Mouse (Mus musculus) thymus, postnatal 25 days (tissue): ENCODE data around the gene Lin37.

Source experiments
- DNase-seq: peaks from one replicate; pipeline ENCODE4 v3.0.0; 2022

Gene Lin37

GRCm38 (mm10) chr7:30552102-30553020 lies 7.3 kb downstream of the Lin37 start, which contains the start of the genes Hspb6 and Proser3:
Hspb6 (plus strand) TSS chr7:30552178.
Proser3 (minus strand) TSS chr7:30552299.
- DNase-seq, result peak; percentile 96

DNA sequence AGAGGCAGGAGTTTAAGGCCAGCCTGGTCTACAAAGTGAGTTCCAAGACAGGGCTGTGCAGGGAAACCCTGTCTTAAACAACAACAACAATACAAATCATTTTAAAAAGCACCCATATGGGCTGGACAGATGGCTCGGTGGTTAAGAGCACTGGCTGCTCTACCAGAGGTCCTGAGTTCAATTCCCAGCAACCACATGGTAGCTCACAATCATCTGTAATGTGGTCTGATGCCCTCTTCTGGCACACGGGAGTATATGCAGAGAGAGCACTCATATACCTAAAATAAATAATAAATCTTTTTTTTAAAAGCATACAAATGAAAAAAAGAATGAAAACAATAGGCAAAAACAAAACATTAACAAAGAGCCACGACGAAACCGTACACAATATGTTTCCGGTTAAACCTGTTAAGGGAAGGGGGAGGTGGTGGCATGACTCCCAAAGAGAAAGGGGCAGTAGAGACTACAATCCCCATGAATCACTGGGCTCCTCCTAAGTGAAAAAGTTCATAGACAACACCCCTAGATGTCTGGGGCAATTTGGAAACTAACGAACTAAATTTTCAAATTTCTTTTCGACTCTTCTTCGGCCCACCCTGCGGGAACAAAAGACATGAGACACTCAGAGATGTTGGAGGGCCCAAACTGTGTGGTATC lies 8.1 kb downstream of the Lin37 start:
- no peak for DNase-seq

DNA sequence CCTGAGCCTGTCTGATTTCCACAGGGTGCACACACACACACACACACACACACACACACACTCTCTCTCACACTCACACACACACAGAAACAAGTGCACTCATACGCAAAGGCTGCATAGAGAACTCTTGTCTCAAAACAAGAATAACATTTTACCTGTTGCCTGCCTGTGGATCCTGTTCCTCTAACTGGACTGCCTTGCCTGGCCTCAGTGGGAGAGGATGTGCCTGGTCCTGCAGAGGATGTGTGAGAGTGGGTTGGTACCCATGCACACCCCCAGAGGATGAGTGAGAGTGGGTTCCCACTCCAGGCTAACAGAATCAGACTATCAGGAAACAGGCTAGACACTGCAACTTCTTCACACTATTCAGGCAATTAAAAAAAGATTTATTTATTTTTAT lies 9.0 kb downstream of the Lin37 start:
- no peak for DNase-seq

DNA sequence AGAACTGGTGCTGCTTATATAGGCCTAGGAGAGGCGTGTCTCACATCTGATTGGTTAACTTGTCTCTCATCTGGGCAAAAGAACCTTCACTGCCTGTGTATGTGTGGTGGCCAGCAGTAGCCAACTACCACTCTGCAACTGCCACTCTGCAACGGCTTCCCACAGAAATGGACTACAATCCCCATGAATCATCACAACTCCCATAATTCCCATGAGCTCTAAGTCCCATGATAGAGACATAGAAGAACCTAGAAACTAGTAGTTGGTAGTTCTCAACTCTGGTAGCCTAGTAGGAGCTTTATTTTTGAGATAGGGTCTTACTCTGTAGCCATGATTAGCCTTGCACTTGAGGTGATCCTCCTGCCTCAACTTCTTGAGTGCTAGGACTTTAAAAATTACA lies 9.8 kb downstream of the Lin37 start:
- no peak for DNase-seq

- DNase-seq, result no peak
These were observed 15.3 kb downstream of the Lin37 start for GRCm38 (mm10) chr7:30544327-30544726.

DNA sequence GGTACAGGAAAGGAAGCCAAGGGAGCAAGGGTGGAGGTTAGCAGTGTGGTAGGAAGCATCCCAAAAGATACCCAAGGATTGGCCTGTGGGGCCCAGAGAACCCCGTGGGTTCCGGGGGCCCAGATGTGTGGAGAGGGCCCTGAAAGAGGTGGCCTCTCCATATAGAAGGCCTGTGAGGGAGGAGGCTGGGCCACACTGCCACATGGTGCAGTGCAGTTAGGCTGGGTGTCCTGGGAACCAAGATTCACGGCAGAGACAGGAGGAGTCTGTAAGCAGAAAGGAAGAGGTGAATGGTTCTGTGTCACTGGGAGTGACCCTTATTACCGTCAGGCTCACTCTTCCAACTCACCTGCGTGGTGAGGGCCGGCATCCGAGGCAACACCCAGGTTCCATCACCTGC lies 19.1 kb downstream of the Lin37 start:
- no peak for DNase-seq

- DNase-seq, result peak; percentile 97
These were observed 24.7 kb downstream of the Lin37 start, which contains the start of gene Arhgap33 for GRCm38 (mm10) chr7:30534633-30535577. Arhgap33 (minus strand) TSS chr7:30535060.

GRCm38 (mm10) chr7:30533941-30534632 lies 25.6 kb downstream of the Lin37 start:
- DNase-seq, result no peak

DNA sequence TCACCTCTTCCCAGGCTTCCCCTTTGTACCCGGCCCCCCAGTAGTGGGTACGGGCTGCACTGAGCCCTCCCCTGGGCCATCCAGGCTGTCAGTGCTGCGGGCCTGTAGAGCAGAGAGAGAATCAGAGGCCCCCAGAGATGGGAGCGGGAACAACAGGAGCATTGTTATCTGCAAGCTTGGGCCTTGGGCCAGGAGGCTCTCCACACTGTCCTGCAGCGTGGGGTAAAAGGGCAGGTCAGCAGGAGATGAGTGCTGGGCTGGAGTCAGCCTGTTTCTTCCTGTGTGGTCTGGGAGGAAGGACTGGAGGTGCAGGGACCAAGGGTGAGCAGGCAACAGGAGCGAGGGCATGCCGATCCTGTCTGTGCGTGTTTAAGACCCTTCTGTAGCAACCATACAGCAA lies 26.7 kb downstream of the Lin37 start:
- no peak for DNase-seq

DNA sequence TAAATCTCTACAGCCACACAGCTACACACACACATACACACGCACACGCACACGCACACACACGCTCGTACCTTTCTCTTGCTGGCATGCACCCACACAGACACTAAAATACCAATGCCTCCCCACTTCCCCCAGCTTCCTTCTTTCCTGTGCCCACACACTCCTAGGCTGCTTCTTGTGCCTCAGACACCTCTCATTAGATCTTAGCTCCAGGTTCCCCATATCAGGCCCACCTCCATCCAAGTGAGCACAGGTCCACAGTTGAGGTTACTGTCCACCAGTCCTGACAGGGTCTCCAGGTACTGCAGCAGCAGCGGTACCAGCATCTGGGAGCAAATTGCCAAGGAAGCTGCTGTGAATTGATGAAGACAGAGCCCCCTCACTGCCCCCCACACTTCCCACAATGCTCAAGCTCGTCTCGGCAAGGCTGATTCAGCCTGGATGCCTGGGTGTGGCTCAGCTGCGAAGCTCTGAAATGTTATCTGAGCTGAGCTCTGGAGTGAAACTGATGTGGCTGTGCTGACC lies 28.3 kb downstream of the Lin37 start:
- DNase-seq, result no peak

DNA sequence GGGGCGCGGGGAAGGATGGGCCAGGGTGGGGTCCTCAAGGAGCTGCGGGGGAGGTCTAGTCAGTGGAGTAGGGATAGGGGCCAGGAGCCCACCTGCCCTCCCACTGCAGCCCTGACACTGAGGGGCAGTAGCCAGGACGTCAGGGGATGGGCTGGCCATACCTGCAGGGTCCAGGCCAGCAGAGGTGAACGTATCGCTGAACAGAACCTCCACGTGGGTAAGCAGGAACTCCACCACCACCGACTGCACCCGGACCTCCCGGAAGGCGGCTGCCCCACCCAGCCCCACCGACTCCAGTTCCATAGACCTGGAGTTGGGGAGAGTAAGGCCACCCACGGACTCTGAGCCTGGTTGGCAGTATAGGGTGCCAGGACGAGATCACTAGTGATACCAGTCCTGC lies 32.7 kb downstream of the Lin37 start:
- DNase-seq, result no peak

- DNase-seq, result no peak
These were observed 33.2 kb downstream of the Lin37 start for GRCm38 (mm10) chr7:30526399-30526798.

DNA sequence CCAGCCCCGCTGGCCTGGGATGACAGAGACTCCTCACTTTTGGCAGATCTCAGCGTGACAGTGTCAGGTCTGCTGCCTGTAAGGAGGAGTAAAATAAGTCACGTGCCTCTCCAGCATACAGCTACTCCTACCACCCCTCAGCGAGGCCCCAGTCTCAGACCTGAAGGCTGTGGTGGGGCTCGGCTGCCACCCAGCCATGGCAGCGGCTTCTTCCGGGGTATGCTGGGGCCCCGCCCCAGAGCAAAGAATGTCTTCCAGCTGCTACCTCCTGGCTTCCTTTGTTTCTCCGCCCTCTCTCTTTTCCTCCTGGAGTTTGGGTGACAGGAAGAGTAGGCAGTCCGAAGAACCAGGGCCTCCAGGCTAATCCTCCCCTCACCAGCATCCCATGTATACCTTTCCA lies 33.7 kb downstream of the Lin37 start:
- DNase-seq, result no peak

GRCm38 (mm10) chr7:30524487-30524886 lies 35.2 kb downstream of the Lin37 start:
- no peak for DNase-seq

GRCm38 (mm10) chr7:30522871-30523270 lies 36.8 kb downstream of the Lin37 start:
- DNase-seq, result no peak

GRCm38 (mm10) chr7:30520856-30521255 lies 38.8 kb downstream of the Lin37 start:
- no peak for DNase-seq

- DNase-seq, result no peak
These were observed 39.2 kb downstream of the Lin37 start for GRCm38 (mm10) chr7:30520396-30520795.

DNA sequence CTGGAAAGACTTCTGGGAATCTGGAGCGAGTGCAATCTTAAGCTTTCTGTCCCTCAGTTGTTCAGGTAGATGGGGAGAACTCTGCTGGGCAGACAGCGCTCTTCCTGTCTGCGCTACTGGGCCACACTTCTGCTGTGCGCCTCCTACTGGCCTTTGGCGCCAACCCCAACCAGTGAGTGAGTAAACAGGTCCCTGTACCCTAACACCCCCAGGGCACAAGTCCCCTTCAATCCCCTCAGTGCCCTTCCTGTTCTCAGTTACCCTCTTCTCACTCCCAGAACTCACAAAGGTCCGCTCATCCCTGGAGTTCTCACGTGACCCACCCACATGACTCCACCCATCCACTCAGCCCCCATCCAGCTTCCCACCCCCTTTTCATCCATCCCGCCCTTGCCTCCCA lies 41.3 kb downstream of the Lin37 start:
- no peak for DNase-seq

DNA sequence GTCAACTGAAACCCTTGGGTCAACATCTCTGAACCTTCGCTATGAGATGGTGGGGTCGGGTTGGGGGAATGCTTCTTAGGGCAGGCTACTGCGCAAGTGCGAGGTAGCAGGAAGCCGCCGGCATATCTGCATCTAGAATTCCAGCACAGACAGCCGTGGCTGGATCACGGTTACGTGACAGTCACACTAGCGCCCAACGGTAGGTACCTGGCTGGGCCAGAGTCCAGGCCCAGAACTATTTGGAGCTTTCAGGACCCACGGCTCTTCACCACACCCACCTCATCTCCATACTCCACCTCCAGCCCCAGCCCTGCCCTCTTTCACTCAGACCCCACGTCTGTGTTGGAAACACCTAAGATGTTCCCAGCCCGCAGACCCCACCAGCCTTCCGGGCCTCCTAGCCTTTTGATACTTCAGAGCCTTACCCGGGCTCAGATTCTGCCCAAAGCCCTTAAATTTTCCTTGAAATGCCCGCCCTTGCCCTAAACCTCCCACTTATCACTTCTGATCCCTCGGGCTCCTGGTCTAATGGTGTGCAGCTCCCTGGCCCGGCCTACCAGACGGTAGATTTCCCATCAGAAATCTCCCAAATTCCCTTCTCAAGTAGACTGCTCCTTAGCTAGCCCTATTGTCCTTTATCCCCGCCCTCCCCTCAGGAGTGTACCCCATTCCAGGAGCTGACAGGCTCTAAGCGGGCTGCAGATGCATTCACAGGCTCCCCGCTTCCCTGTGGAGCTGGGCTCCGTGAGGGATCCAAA lies 44.5 kb downstream of the Lin37 start:
- DNase-seq, result no peak

DNA sequence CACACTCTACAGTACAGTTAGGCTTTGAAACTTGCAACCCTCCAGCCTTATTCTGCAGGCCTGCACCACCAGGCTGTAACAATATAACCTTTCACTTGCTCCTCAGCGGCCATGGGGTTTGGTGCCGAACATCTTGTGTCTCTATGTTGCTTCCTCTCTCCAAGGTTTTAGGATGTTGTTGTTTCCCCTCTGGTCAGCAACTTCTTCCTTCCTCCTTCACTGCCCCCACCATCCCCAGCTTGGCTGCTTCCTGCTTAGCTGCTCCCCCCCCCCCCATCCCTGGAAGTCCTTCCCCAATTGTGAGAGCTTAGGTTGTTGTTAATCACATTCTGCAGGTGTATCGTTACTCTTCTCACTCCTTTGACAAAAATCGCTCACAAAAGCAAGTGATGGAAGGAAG lies 51.6 kb downstream of the Lin37 start:
- DNase-seq, result no peak
